Mouse (Mus musculus): Measurements from ENCODE around the gene Ptov1.

The Ptov1 gene

GRCm38 (mm10) chr7:44860576-44861428, 8.8 kb downstream of the Ptov1 start:
- intact Hi-C loops (cut with DNase I), result no loop called here

DNA sequence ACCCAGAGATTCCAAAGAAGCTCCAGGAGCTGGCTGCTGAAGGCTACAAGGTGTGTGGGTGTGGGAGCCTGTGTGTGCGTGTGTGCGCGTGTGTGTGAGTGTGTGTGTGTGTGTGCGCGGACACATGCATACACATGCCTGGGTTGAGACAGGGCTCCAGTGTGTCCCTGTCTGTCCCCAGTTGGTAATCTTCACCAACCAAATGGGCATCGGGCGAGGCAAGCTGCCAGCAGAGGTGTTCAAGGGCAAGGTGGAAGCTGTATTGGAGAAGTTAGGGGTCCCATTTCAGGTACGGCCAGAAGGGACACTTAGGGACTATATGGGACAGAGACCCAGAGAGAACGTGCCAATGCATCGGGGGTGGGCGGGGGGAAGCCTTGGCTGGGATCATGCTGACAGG, 9.7 kb downstream of the Ptov1 start:
- intact Hi-C loops (cut with DNase I), result loop anchor here (5.0 kb wide), 1 partner anchor 32 kb away; the partner anchor contains the start of gene Med25

DNA sequence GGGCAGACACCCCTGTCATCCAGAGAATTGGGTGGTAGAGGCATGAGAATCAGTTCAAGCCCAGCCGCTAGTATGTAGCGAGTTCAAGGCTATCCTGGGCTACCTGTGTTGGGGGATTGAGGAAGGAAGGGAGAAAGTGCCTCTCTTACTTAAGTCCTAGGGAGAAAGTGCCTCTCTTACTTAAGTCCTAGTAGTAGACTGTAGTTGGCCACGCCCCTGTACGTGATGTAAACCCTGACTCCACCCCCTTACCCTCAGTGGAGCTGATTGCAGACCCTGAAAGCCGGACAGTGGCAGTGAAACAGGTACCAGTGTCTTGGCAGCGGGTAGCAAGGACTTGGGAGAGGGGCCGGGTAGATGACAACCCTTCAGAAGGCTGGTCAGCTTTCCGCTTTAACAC, 11.7 kb downstream of the Ptov1 start:
- intact Hi-C loops (cut with DNase I), result loop anchor here (5.0 kb wide), 1 partner anchor 34 kb away; the partner anchor contains the start of gene Med25

- intact Hi-C loops (cut with DNase I), result loop anchor here (5.0 kb wide), 1 partner anchor 35 kb away; the partner anchor contains the start of gene Med25
Observed at GRCm38 (mm10) chr7:44857042-44857552, 12.5 kb downstream of the Ptov1 start, which contains the start of gene Pnkp. Gene Pnkp (plus strand): TSS chr7:44857139.

GRCm38 (mm10) chr7:44856265-44856916, 13.2 kb downstream of the Ptov1 start:
- intact Hi-C loops (cut with DNase I), result loop anchor here (5.0 kb wide), 1 partner anchor 36 kb away; the partner anchor contains the start of gene Med25

- intact Hi-C loops (cut with DNase I), result loop anchor here (5.0 kb wide), 1 partner anchor 37 kb away; the partner anchor contains the start of gene Med25
Observed at GRCm38 (mm10) chr7:44855036-44855435, 14.6 kb downstream of the Ptov1 start.

DNA sequence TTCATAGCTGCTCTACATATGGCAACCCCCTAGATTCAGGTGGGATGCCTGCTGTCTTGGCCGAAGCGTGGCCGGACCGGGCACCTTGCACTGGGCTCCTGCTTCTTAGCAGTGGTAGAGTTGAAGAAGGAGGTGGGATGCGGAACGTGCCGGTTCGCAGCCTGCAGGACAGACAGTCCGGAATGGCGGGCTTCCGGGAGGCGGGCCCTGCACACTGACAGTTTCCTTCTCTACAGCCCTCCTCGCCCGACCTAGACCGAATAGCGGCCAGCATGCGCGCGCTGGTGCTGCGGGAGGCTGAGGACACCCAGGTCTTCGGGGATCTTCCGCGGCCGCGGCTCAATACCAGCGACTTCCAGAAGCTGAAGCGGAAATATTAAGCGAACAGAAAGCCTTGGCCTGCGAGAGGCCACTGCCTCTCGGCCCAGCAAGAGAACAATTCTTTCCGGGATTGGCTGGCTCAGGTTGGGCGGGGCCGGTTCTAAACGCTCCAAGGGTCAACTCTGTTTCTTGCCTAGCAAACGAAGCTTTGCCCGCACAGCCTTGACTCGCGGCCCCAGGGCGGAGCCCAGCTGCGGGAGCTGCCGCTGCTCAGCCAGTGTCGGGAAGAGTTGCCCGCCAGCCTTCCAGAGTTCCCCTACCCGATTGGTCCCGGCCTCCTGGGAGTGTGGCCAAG, 15.1 kb downstream of the Ptov1 start:
- intact Hi-C loops (cut with DNase I), result loop anchor here (5.0 kb wide), 1 partner anchor 38 kb away; the partner anchor contains the start of gene Med25

- intact Hi-C loops (cut with DNase I), result no loop called here
Observed at GRCm38 (mm10) chr7:44853596-44854355, 15.8 kb downstream of the Ptov1 start.

- intact Hi-C loops (cut with DNase I), result no loop called here
Observed at GRCm38 (mm10) chr7:44853065-44853464, 16.5 kb downstream of the Ptov1 start.

DNA sequence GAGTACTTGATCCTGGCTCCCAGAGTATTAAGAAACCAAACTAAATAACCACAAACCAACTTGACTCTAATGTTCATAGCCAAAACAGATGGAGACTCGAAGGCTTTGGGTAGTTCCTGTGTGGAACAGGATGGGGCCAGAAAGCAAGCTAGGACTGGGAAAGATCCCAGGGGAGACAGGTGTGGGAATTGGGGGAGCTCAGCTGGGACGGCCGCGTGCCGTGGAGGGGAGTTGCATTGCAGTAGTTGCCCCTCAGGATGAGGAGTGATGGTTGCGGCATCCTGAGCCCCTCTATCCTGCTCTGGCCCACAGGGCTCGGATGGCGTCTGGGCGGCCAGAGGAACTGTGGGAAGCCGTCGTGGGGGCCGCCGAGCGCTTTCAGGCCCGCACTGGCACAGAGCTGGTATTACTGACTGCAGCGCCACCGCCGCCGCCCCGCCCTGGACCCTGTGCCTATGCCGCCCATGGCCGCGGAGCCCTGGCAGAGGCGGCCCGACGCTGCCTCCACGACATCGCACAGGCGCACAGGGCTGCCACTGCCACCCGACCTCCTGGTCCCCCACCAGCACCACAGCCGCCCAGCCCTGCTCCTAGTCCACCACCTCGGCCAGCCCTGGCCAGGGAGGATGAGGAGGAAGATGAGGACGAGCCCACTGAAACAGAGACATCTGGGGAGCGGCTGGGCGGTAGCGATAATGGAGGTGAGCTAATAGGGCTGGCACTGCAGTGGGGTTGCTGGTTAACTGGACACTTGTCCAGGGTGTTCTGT, 17.1 kb downstream of the Ptov1 start:
- intact Hi-C loops (cut with DNase I), result no loop called here

DNA sequence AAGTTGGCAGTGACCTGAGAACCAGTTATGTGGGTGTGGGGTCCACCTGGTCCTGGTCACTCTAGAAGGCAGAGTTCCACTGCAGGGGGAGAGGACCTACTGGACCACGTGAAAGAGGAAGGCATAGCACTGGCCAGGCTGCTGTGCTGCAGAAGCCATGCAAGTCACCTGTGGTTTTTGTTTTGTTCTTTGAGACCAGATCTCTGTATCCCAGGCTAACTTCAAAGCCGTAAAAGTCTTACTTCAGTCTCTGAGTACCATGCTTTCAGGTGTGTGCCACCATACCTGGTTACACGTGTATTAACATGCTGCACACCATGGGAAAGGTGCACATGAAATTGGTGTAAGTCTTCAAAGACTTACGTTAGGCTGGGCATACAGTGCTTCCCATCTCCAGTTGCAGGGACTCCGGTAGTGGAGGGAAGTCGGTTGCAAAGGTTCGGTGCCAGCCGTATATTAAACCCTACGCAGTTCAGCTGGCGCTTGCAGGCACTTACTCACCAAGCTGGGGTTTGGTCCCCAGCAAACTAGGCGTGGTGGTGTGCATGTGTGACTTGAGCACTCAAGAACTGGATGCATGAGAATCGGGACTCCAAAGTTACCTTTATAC, 17.9 kb downstream of the Ptov1 start:
- intact Hi-C loops (cut with DNase I), result no loop called here

DNA sequence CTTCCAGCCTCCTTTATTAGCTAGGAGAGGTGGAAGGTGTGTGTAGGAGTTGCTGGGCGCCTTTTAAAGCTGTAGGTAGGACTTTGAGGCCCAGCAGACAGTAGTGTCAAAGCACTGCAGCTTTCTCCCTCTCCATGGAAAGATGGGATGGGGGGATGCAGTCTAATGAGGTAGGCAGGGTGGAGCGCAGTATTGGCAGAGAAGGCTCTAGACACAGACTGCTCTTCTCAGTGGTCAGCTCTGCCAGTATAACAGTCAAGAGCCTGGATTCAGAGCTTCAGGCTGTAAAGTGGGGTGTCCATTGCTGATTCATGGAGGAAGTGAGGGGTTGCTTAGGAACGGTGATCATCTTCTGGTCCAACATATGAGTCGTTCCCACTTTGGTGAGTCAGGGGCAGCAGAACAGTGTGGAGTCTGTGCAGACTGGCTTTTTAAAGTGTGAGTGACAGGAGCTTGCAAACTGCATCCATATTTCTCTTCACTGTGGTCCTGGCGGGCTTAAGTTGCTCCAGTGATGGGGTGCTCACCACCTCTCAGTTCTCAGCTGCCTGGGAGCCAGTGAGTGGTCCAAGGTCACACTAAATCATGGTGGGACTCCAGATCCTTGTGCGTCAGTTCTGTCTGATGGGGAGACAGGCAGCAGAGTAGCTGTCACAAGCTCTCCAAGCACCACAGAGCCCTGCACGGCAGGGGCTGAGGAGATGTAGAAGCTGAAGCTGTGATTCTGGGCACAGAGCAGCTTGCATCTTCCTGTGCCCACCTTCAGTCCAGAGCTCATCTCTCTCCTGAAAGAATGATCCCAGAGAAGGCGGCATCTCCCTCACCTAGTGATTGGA, 18.6 kb downstream of the Ptov1 start:
- intact Hi-C loops (cut with DNase I), result no loop called here

DNA sequence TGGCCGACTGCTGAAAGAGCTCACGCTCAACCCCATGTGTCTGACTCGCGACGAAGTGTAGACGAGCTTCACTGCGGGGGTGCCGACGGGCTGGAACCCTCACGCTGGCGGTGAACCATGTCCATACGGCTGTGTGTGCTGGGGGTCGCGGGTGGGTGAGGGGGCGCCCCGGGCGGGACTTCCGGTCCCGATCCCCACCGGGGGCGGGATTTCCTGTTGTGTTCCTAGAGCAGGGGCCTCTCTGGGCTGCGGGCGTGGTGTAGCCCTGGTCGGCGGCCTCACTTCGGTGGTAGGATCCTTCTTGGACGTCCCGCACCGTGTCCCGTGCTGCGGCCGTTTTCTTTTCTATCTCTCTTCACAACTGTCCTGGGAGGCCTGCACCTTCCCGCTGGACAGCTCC, 19.4 kb downstream of the Ptov1 start:
- intact Hi-C loops (cut with DNase I), result no loop called here

GRCm38 (mm10) chr7:44849416-44850111, 20.0 kb downstream of the Ptov1 start:
- intact Hi-C loops (cut with DNase I), result no loop called here

DNA sequence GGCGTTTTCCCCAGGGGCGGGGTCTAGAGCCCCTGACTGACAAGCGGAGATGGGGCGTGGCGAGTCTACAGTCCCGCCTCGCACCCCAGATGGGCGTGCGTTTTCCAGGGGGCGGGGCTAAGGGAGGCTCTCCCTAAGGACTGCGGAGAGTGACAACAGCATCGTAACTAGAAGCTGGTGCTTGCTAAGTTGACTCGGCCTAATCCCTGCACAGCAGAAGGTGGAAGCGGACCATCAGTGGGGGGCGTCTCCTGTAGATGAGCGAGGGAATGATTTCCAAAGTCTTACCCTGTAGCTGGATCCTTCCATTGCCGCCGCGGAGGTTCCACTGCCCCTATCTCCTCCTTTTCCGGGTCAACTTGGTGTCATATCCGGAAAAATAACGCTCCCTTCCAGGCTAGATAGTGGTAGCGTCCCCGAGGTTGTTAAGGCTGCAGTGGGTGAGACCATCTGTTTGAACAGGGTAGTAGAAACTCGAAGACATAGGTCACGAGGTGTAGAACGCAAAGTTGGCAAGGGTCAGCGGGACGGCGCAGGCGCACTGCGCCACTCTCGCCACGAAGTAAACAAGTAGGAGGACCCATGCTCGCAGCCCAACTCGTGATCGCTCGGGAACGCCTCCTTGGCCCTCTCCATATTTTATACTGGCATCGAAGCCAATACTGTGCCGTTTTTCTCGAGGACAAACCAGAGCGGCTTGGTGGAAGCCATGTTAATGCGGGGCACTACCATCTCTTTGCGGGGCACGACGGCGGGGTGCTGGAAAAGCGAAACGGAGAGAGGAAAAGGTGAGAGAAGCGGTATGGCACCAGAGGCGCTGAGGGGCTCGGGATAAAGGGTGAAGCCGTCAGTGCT, 20.8 kb downstream of the Ptov1 start, which contains the start of the genes Akt1s1 and Tbc1d17:
TSS of gene Akt1s1 (plus strand) at position 431 of the 855 bp plus-strand sequence.
TSS of gene Tbc1d17 (minus strand) at position 519 of the 855 bp plus-strand sequence.
- intact Hi-C loops (cut with DNase I), result no loop called here

- intact Hi-C loops (cut with DNase I), result no loop called here
Observed at GRCm38 (mm10) chr7:44847772-44848171, 21.8 kb downstream of the Ptov1 start.

GRCm38 (mm10) chr7:44846804-44847203, 22.8 kb downstream of the Ptov1 start:
- intact Hi-C loops (cut with DNase I), result no loop called here

All from adrenal gland (tissue).